8 mouse cellular contexts compared by ENCODE assay signal in the genomic region with DNA sequence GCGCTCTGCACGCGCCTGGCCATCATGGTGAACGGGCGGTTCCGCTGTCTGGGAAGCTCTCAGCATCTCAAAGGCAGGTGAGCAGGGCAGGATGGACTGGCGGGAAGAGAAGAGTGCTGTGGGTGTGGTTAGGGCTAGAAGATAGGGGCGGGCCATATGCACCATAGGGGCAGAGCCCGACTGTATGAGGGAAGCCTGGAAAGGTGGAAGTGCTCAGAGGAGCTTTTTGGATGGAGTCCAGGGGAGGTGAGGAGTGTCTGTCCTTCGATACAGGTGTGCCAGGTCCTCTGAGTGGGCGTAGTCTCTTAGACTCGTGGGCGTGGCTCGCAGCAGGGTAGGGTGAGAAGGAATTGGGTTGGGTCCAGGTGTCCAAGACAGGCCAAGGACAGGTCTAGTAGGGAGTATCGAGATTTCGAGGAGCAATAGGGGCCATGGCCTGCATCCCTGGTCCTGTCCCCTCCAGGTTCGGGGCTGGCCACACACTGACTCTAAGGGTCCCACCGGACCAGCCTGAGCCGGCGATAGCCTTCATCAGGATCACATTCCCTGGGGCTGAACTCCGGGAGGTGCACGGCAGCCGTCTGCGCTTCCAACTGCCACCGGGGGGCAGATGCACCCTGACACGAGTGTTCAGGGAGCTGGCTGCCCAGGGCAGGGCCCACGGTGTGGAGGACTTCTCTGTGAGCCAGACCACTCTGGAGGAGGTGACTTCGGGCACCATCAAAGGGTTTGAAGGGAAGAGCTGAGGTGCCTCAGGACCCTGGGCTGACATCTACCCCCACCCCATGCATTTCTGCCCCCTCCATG. TPM values are rescaled to one million over a fixed set of nuclear protein-coding genes. Genes with fewer than 3 reads are reported as not detected.
DNase-seq lines count a peak whose midpoint lies in the region; ATAC-seq lines count a peak whose summit lies in the region.
"Had no signal": no experiment of that assay in that cellular context is flagged by ENCODE, and none has a peak within 500 bp of the region (broad histone marks: within the 10 kb centered on the region; RNA-seq: fewer than 3 reads in every experiment).

No protein-coding gene starts in this region.

- DNase-seq in NIH3T3 (ENCODE audit: low read depth), result peak; percentile 83
- no peak for DNase-seq in testis, postnatal 10 days (ENCODE audit: low spot score)

- peaks cover 78% of the 10 kb centered on the region for H3K4me1 ChIP-seq in megakaryocyte, embryonic 14.5 days
- H3K4me1 ChIP-seq in liver, embryonic 12.5 days, result peaks cover 56% of the 10 kb centered on the region
- peaks cover 16% of the 10 kb centered on the region for H3K4me1 ChIP-seq in stomach, embryonic 15.5 days

- H3K9ac ChIP-seq in liver, embryonic 12.5 days, result no peak overlapping the region
- H3K9ac ChIP-seq in stomach, embryonic 15.5 days, result no peak overlapping the region
- H3K9ac ChIP-seq: neural tube, embryonic 13.5 days had no signal

- WGBS in liver, embryonic 12.5 days (ENCODE audit: insufficient replicate concordance), result 57% methylated on average over 28 of the region's 28 CpGs
- WGBS in stomach, embryonic 15.5 days, result 31% methylated on average over 28 of the region's 28 CpGs

- H3K4me2 ChIP-seq in liver, embryonic 12.5 days, result no peak overlapping the region
- H3K4me2 ChIP-seq in stomach, embryonic 15.5 days, result 0 out of 2 replicates have a peak overlapping the region, but pooled peaks have one; percentile 11
- H3K4me2 ChIP-seq: neural tube, embryonic 13.5 days had no signal

- no peak for ATAC-seq in megakaryocyte, adult 5-6 weeks (ENCODE audit: poor library complexity, severe bottlenecking)
- no peak for ATAC-seq in liver, embryonic 12.5 days
- no peak for ATAC-seq in stomach, embryonic 15.5 days (ENCODE audit: insufficient read depth, low FRiP score, low read depth)
- ATAC-seq in frontal cortex, adult (ENCODE audit: low TSS enrichment), result no peak

- peak overlapping the region; percentile 78 for H3K4me3 ChIP-seq in megakaryocyte, embryonic 14.5 days (replicated peaks)
- no peak overlapping the region for H3K4me3 ChIP-seq in liver, embryonic 12.5 days
- H3K4me3 ChIP-seq in stomach, embryonic 15.5 days (replicated peaks), result no peak overlapping the region
- H3K4me3 ChIP-seq: neural tube, embryonic 13.5 days had no signal

- peaks cover 90% of the 10 kb centered on the region for H3K36me3 ChIP-seq in megakaryocyte, embryonic 14.5 days (replicated peaks; ENCODE audit: low read length)
- H3K36me3 ChIP-seq in liver, embryonic 12.5 days, result peaks cover 66% of the 10 kb centered on the region
- H3K36me3 ChIP-seq in stomach, embryonic 15.5 days, result peaks cover 6% of the 10 kb centered on the region; the same call in 1 of the 2 replicates

- 0 out of 2 replicates have a peak overlapping the region, but pooled peaks have one; percentile 85 for H3K27ac ChIP-seq in liver, embryonic 12.5 days
- H3K27ac ChIP-seq in stomach, embryonic 15.5 days, result no peak overlapping the region
- H3K27ac ChIP-seq: neural tube, embryonic 13.5 days had no signal

- peaks cover 2% of the 10 kb centered on the region; the same call in 1 of the 2 replicates for H3K9me3 ChIP-seq in megakaryocyte, embryonic 14.5 days
- peaks cover 16% of the 10 kb centered on the region for H3K9me3 ChIP-seq in liver, embryonic 12.5 days (replicated peaks)
- H3K9me3 ChIP-seq in stomach, embryonic 15.5 days, result no peaks in the 10 kb centered on the region

- H3K27me3 ChIP-seq in megakaryocyte, embryonic 14.5 days (replicated peaks), result no peaks in the 10 kb centered on the region
- H3K27me3 ChIP-seq in liver, embryonic 12.5 days (replicated peaks), result peaks cover 24% of the 10 kb centered on the region
- peaks cover 24% of the 10 kb centered on the region for H3K27me3 ChIP-seq in stomach, embryonic 15.5 days (replicated peaks)

RNA-seq across cellular contexts. Expression of a gene that starts 1.8 kb away (rescaled TPM):
- 375 and 477 TPM in 2 replicates for polyA plus RNA-seq in megakaryocyte, embryonic 14.5 days (2012; ENCODE audit: insufficient read depth, low replicate concordance)
- total RNA-seq in megakaryocyte, adult 5-6 weeks (2015), result 135 and 140 TPM in 2 replicates
- total RNA-seq in megakaryocyte, adult 5-6 weeks (2017), result 235 and 237 TPM in 2 replicates
- 22.3 and 22.8 TPM in 2 replicates for polyA plus RNA-seq in liver, embryonic 12.5 days (2016; fragmentation: Nextera tagmentation; extraction: Ambion mirVana)
- 9.1 and 10.0 TPM in 2 replicates for polyA plus RNA-seq in stomach, embryonic 15.5 days (2015; fragmentation: Nextera tagmentation; extraction: Ambion mirVana)

RNA-seq across cellular contexts. Expression of a gene that starts 18.4 kb away (rescaled TPM):
- 47.4 and 62.2 TPM in 2 replicates for polyA plus RNA-seq in megakaryocyte, embryonic 14.5 days (2012; ENCODE audit: insufficient read depth, low replicate concordance)
- total RNA-seq in megakaryocyte, adult 5-6 weeks (2015), result 32.6 and 34.7 TPM in 2 replicates
- total RNA-seq in megakaryocyte, adult 5-6 weeks (2017), result 33.6 and 37.4 TPM in 2 replicates
- 10.5 and 12.1 TPM in 2 replicates for polyA plus RNA-seq in liver, embryonic 12.5 days (2016; fragmentation: Nextera tagmentation; extraction: Ambion mirVana)
- polyA plus RNA-seq in stomach, embryonic 15.5 days (2015; fragmentation: Nextera tagmentation; extraction: Ambion mirVana), result 4.2 and 4.8 TPM in 2 replicates

RNA-seq across cellular contexts. Expression of a gene that starts 24.9 kb away (rescaled TPM):
- 147 and 260 TPM in 2 replicates for polyA plus RNA-seq in megakaryocyte, embryonic 14.5 days (2012; ENCODE audit: insufficient read depth, low replicate concordance)
- total RNA-seq in megakaryocyte, adult 5-6 weeks (2015), result 70.2 and 70.7 TPM in 2 replicates
- total RNA-seq in megakaryocyte, adult 5-6 weeks (2017), result 58.4 and 69.2 TPM in 2 replicates
- polyA plus RNA-seq in liver, embryonic 12.5 days (2016; fragmentation: Nextera tagmentation; extraction: Ambion mirVana), result 142 and 147 TPM in 2 replicates
- 188 and 199 TPM in 2 replicates for polyA plus RNA-seq in stomach, embryonic 15.5 days (2015; fragmentation: Nextera tagmentation; extraction: Ambion mirVana)

RNA-seq across cellular contexts. Expression of a gene that starts 26.3 kb away (rescaled TPM):
- polyA plus RNA-seq in megakaryocyte, embryonic 14.5 days (2012; ENCODE audit: insufficient read depth, low replicate concordance), result 1,011 and 1,303 TPM in 2 replicates
- total RNA-seq in megakaryocyte, adult 5-6 weeks (2015), result 174 and 175 TPM in 2 replicates
- 286 and 299 TPM in 2 replicates for total RNA-seq in megakaryocyte, adult 5-6 weeks (2017)
- 68.2 and 75.4 TPM in 2 replicates for polyA plus RNA-seq in liver, embryonic 12.5 days (2016; fragmentation: Nextera tagmentation; extraction: Ambion mirVana)
- 274 and 279 TPM in 2 replicates for polyA plus RNA-seq in stomach, embryonic 15.5 days (2015; fragmentation: Nextera tagmentation; extraction: Ambion mirVana)

RNA-seq across cellular contexts. Expression of a gene that starts 30.6 kb away (rescaled TPM):
- polyA plus RNA-seq in megakaryocyte, embryonic 14.5 days (2012; ENCODE audit: insufficient read depth, low replicate concordance), result 293 and 686 TPM in 2 replicates
- 51.6 and 52.2 TPM in 2 replicates for total RNA-seq in megakaryocyte, adult 5-6 weeks (2015)
- 52.1 and 53.2 TPM in 2 replicates for total RNA-seq in megakaryocyte, adult 5-6 weeks (2017)
- 17.2 and 17.5 TPM in 2 replicates for polyA plus RNA-seq in liver, embryonic 12.5 days (2016; fragmentation: Nextera tagmentation; extraction: Ambion mirVana)
- 20.6 and 21.3 TPM in 2 replicates for polyA plus RNA-seq in stomach, embryonic 15.5 days (2015; fragmentation: Nextera tagmentation; extraction: Ambion mirVana)

Comparison
In these comparisons a context has a peak if more than half of its experiments do, and no peak if none do; other contexts are left out.
1. RNA of a gene that starts 1.8 kb away (polyA plus RNA-seq): 375 to 477 TPM in megakaryocyte, embryonic 14.5 days; 22.3 to 22.8 TPM in liver, embryonic 12.5 days and 9.1 to 10.0 TPM in stomach, embryonic 15.5 days; every median in the first group is over 10 times any median in the second.